Mouse (Mus musculus) adrenal gland, adult (tissue): ENCODE results near the gene Sacs.
"Not testable (repeated sequence)": the region's sequence is repeated elsewhere in the genome, so short reads cannot be mapped to it uniquely, and the experiment has no call there.

Experiments used
- DNase-seq, 2 experiments: peaks; one replicate each; pipeline ENCODE4 v3.0.0; 2022 to 2023; ENCODE audit warnings: low spot score in 1 of 2; ENCODE audit not compliant: inconsistent age in 2 of 2

Gene Sacs

DNA sequence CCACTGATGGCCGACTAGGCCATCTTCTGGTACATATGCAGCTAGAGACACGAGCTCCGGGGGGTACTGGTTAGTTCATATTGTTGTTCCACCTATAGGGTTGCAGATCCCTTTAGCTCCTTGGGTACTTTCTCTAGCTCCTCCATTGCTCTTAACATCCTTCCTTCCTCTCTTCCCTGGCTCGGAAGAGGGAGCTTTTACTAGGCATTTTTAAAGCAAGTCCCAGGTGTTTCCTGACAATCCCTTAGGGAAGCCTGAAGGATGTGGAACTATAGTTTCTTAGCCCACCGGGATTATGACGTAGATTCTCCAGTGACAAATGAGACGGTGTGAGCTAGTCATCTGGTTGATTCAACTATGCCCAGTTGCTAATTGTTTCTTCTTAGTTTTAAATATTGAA, 19.2 kb downstream of the Sacs start:
- DNase-seq, result not testable (repeated sequence)

DNA sequence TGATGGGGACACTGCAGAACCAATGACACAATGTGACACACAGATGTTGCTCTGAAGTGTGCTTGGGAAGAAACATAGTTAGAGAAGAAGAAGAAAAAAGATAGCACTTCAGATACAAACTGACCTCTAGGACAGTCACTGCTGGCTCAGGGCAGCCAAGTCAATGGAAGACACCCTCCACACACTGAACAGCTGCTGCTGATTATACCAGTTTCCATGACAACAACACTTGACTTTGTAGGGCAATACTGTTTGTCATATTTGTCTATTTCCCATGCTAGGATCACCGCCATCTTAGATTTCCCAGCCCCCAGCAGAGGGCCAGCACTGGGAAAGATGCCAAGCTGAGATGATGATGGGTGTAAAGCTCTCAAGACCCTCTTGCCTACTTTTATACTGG, 22.7 kb downstream of the Sacs start:
- no peak for DNase-seq

DNA sequence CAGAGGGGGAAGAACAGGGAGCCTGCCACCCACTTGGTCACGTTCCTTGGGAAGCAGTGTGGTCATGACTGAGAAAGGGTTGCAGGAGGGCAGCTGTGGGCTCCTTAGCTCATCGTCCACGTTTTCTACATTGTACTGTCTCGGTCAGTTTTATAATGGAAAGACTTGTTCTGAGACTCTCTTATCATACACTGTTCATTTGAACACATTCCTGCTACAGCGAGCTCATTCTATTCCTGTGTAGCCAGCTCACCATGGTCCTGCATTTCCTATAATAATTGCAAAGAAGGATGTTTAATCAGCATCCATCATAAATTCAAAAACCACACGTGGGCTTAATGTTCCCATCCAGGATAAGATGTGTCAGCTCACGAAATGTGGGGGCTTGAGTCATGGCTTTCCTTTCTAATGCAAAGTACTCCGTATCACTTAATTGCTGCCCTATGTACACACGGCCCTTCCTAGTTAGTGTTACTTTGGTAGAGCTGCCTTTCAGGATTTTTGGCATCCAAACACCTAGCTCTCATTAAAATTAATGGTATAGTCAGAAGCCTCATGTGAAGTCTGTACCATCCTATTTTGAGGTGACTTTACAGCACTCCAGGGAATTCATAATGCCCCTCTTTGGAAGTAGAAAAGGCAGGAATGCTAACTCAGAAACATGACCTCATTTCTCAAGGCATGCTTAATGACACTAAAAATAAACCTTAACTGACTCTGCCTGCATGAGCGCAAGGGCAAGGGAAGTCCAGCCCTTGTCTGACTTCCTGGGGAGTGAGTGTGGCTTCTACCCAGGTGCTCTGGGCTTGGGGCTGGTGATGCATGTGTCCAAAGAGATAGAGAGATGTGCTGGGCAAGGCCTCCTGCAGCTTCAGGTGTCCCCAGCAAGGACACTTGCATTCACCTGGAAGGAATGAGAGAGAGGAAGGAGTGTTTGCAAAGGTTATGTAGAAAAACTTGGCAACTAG, 23.4 kb downstream of the Sacs start:
- peak in 1 of 2 experiments; percentile 35 for DNase-seq

DNA sequence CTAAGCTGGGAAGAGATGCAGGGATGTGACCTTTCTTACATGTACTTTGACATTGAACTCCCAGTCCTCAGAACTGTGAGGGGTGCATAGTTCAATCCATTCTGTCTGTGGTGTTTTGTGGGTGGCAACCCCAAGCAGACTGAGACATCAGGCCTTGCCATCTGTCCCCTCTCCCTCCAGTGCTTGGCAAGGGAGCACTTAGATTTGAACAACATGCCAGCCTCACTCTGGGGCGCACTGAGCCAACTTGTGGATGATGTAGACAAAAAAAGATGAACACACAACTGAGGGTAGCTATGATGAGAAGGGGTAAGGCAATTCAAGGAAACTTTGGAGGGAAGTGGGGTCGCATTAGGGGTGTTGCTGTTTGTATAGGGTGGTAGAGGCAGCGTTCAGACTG, 26.2 kb downstream of the Sacs start:
- no peak for DNase-seq

DNA sequence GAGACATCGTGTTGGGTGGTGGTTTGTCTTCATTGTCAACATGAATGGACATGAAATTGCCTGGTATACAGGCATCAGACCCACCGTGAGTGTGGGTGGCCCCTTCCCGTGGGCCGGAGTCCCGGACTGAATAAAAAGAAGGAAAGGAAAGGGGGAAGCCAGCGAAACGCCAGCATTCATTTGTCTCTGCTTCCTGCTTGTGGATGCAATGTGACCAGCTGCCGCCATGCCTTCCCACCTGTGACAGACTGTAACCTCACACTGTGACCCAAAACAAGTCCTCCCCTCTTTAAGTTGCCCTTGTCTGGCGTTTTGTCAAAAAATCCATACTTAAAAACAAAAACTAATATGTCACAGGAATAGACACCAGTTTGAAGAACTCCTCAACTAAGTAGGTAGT, 27.7 kb downstream of the Sacs start:
- DNase-seq, result no peak

DNA sequence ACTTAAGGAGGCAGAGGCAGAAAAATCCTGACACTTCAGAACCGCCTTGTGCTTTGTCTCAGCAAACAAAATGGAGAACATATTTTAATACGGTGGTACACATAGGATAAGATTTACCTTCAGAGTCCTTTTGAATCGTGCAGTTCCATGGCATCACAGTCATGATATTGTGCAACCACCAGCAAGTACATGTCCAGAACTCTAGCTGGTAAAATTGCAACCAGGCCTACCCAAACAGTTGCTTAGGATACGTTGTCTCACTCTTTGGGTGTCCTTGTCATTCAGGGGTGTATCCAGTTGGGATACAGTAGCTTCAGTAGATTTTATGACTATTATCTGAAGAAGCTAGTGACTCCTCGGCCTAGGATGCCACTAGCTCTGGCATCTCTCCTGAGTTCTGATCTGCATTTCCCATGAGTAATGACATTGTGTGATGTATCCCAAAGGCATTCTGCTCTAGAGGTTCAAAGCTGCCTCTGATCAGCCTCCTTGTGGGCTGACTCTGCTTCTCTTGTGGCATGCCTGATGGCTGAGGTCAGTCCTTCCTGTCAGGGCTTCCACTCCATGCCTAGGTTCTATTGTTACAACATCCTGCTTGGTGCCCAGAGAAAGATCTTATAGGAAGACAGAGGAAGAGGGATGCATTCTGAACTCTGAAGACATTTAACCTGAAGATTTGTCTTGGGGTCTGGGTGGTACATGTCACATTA, 33.2 kb downstream of the Sacs start:
- DNase-seq, result no peak

DNA sequence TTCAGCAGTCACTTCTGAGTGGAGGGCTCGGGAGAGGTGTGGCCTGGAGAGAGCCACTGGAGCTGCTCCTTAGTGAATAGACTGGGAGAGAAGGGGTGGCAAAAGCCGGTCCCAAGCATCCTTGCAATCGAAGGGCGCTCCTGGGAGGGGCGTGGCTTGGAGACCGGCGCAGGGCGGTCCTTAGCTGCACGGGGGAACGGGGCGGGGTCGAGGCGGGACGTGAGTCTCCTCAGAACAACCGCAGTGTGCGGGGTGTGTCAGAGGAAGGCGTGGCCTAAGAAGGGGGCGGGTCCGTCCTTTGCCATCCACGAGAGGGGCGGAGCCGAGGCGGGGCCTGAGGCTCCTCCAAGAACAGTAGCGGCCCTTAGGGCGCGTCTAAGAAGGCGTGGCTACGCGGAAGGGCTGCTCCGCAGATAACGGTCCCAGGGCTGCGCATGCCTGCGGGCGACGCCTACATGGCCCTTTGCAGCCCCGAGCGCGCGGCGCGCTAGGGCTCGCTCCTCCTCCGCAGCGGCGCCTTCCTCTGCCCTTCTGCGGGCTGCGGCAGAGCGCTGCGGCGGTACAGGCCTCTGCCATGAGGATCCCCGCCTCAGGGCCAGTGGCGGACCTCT, 34.4 kb downstream of the Sacs start:
- peak; percentile 100 for DNase-seq

DNA sequence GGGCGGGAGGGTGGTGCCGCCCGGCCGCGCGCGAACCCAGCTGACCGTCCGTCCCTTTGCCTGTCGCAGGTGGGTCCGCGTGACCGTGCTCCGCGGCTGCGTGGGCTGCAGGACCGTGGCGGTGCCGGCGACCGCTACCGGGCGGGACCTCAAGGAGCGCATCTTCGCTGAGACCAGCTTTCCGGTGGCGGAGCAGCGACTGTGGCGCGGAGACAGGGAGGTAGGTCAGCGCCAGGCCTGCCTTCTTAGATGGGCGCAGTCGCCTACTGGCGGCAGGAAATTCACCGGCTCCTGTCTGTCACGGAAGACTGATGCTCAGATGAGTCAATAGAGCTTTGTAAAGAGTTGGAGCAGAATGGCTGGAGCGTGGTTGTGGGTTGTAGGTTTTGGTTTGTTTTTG, 35.0 kb downstream of the Sacs start:
- peak in 1 of 2 experiments; percentile 84 for DNase-seq

DNA sequence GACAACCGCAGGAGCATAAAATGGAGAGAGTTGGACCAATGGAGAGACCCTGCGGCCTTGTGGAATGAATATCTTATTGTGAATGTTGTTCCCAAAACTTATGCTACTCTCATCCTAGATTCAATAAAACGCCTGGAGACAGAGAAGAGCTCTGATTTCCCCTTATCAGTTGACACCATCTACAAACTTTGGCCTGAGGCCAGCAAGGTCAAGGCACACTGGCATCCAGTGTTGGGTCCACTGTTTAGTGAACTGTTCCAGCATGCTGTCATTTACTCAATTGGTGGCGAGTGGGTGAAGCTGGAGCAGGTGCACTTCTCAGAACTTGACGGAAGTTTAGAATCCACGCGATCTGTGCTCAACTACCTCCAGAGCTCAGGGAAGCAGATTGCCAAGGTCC, 53.6 kb downstream of the Sacs start:
- peak in 1 of 2 experiments; percentile 33 for DNase-seq

DNA sequence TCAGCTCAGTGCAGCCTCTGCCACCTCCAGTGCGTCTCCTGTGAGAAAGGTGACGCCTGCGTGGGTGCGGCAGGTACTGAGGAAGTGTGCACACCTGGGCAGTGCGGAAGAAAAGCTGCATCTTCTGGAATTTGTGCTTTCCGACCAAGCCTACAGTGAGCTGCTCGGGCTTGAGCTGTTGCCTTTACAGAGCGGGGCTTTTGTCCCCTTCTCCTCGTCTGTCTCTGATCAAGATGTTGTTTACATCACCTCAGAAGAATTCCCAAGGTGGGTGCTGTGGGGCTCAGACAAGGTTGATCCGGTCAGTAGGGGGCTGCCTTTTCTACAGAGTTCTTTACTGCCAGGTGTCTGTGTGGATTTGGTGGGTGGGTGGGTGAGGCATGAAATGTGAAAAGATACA, 54.1 kb downstream of the Sacs start:
- no peak for DNase-seq

DNA sequence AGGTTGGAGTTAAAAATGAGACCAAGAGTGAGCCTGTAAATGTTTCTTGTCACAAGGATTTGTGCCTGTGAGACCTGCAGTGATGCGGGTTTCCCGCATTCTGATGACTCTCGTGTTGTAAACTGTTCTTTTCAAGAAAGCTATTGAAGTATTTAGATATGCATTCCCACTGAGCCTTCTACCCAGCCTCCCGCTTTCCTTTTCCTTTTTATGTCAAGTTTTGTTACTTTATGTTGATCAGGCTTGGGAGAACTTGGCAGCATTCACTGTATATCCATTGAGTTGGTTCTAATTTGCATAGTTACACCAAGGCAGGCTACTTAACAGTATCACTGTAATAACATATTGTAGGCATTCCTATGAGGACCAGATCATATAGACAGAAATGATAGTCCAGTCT, 56.2 kb downstream of the Sacs start:
- DNase-seq, result no peak

DNA sequence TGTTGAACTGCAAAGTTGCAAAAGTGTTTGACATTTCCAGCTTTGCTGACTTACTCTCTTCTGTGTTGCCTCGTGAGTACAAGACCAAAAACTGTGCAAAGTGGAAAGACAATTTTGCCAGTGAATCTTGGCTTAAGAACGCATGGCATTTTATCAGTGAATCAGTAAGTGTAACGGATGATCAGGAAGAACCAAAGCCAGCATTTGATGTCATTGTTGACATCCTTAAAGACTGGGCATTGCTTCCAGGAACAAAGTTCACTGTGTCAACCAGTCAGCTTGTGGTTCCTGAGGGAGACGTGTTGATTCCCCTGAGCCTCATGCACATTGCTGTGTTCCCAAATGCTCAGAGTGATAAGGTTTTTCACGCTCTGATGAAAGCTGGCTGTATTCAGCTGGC, 71.9 kb downstream of the Sacs start:
- DNase-seq, result peak in 1 of 2 experiments; percentile 19

DNA sequence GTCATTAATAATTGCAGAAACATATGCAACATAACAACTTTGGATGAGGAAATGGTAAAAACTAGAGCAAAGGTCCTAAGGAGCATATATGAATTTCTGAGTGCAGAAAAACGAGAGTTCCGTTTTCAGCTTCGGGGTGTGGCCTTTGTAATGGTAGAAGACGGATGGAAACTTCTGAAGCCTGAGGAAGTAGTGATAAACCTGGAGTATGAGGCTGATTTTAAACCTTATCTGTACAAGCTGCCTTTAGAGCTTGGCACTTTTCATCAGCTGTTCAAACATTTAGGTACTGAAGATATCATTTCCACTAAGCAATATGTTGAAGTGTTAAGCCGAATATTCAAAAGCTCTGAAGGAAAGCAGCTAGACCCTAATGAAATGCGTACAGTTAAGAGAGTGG, 73.5 kb downstream of the Sacs start:
- no peak for DNase-seq

DNA sequence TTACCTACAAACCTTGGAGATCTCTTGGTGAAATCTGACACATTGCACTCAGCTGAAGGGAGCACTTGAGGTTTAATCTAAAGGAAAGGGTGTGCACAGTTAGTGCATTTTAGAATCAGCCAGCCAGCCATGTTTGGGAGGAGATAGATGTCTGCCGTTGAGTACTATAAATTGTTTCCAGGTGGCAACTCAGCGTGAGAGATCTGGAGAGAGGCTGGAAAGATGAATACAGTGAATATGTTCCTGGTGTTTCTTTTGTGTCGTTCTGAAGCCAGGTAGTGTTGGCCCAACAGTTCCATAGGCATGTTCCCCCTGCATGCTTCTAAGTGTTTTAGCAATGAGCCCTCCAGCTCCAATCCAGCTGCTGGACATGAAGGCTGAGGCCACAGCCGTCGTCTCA, 82.9 kb downstream of the Sacs start:
- no peak for DNase-seq

DNA sequence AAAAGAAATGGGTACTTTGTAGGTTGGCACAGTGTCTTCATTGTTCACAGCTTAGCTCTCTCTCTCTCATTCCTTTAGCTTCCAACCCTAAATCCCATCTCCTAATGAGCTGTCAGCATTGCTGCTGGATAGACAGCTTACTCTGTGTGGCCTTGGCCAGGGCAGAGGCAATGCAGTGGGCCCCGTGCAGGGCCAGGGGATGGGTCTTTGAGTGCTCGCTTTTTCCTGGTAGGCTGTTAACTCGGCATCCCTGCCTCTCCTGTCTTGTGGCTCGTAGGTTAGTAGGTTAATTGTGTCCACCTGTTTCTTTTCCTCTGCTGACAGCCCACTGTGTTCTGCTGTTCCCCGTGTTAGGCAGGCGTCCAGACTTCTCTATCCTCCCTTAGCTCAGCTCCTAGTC, 84.2 kb downstream of the Sacs start:
- DNase-seq, result no peak

DNA sequence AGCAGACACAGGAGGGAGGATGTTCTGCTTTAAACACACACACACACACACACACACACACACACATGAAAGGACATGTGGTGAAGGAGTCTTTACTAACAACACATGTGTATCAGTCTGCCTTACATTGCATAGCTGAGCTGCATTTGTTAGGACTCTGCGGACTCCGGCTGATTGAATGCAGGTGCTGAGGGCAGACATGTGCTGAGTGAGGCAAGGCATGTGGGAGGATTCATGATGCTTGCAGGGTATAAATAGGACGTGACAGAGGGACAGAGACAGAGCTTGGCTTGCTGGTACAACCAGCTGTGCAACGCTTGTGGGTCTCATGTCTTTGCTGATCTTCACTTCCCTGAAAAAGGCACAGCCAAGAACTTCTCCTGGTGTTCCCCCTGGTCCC, 85.5 kb downstream of the Sacs start:
- DNase-seq, result no peak

DNA sequence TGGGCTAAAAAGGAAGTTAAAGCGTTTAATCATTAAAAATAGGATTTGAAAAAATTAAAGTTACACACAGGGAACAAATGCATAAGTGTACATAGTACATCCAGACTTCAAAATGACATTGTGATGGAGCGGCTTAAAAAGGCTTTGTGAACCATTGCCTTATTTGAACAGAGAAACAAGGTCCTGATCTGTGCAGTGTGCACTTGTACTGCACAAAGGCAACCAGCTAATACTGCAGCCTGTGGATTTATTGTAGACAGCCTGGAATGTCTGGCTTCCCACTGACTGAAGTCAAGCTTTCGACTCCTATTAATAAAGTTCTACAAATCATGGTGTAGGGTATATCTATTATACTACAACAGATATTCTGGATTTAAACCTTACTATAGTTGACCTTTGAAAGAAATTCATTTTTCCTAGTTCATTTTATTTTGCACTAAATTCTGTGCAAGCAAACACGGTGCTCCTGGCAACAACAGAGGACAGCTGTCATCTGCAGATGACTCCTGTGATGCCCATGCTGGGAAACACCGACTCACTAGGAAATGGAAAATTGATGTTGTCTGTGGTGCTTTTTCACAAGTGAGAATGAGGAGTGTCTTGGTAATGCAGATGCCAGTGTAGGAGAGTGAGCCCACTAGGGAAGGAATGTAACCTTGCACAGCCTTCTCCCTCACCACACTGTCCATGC, 86.3 kb downstream of the Sacs start:
- no peak for DNase-seq

DNA sequence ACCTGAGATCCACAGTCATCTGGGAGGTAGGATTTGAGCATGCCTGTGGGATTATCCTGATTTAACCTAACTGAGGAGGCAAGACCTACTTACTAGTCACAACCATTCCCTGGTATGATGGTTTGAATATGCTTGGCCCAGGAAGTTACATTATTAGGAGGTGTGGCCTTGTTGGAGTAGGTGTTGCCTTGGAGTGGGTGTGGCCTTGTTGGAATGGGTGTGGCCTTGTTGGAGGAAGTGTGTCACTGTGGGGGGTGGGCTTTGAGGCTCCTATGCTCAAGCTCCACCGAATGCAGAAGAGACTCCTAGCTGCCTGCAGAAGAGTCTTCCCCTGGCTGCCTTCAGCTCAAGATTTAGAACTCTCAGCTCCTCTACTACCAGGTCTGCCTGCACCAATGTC, 87.9 kb downstream of the Sacs start:
- no peak for DNase-seq

DNA sequence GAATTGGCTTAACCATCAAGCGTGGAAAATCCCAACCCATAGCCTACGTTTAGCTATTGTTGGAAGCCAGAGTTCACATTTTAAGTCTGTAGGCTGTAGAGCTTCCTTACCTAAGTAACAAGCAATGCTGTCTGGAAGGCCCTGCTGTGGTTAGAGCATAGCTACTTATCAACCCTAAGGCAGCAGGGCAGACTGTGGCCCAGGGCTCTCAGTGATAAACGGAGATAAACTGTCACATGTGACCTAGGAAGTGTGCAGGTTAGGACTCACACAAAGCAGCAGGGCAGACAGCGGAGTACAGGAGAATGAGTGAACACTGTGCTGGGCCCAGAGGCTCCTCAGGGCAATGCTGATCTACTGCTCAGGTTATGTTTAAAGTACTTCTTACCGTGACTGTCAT, 91.5 kb downstream of the Sacs start:
- DNase-seq, result no peak

DNA sequence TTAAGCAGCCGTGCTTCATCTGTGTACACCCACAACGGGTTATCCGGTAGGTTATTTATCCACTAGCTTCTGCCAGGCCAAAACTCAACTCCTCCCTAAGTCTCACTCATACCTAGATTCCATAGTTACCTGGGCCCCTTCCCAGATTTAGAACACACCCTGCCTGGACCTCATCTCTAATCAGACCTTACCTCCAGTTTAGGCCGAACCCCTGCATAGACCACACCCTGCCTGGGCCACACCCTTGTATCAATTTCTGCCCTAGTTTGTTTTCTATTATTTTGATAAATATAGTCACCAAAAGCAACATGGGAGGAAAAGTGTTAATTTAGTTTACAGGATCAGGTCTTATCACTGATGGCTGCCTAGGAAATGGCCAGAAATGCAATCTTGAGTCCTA, 91.9 kb downstream of the Sacs start:
- DNase-seq, result no peak

DNA sequence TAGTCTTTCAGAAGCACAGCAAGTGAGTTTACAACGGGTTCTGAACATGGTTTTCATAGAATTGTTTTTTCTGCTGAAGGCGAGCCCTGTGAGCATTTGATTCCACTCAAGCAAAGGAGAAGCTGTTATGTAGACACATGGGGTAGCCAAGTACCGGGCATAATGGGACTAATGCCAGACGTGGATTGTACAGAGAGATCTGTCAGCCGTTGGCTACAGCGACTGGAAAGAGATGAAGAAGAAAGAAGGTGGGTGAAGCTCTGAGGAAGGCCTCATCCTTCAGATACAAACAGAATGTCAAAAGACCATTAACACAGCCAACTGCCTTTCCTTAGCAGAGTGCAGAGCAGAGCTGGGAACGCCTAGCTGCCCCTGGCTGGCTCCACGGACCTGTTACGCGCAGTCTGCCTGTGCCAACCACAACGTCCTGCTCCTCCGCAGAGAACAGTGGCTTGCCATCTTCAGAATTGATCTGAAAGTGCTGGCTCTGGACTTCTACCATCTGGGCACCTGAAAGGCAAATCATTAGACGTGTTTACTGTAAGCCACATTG, 93.8 kb downstream of the Sacs start:
- no peak for DNase-seq
